Mouse (Mus musculus): ENCODE measurements around the gene Gtpbp6. TPM values are rescaled to one million over a fixed set of nuclear protein-coding genes. Genes with fewer than 3 reads are reported as not detected.
A peak's percentile ranks its signal among the peaks of the same experiment; 100 is the strongest.

Gtpbp6 gene
- polyA plus RNA-seq, 2 experiments, result 30.2 to 152 TPM

- Histone ChIP-seq H3K9me3 (ENCODE audit: control insufficient read depth, low read length) (no peaks in the 10 kb centered on the region), H3K4me3 (replicated peaks; ENCODE audit: low read length) (peak overlapping the region; percentile 84), H3K27ac (replicated peaks; ENCODE audit: low read depth, low read length) (peak overlapping the region; percentile 98), H3K27me3 (ENCODE audit: control insufficient read depth, insufficient read depth, low read length) (no peaks in the 10 kb centered on the region), H3K9ac (ENCODE audit: low read depth, low read length, severe bottlenecking) (peak overlapping the region; percentile 84), H3K4me2 (replicated peaks; ENCODE audit: low read depth, low read length, severe bottlenecking) (peak overlapping the region; percentile 82), H3K4me1 (ENCODE audit: control insufficient read depth, insufficient read depth, low read length) (peaks cover 14% of the 10 kb centered on the region), H3K36me3 (ENCODE audit: control insufficient read depth, insufficient read depth, low read length) (peaks cover 43% of the 10 kb centered on the region)
- 1% methylated on average over 7 of the region's 7 CpGs for WGBS
- ATAC-seq (ENCODE audit: low FRiP score, low read depth), result no peak
- no peak for TF ChIP-seq POLR2A (IDR thresholded peaks at IDR 0.05; ENCODE audit: borderline replicate concordance, extremely low read depth, insufficient read depth, insufficient read length)
- DNase-seq (ENCODE audit: low spot score), result no peak
Measured at GRCm38 (mm10) chr5:110108305-110108628, 270 bp upstream of the Gtpbp6 start.

- ATAC-seq (ENCODE audit: low FRiP score, low read depth) (peak; percentile 59; the same call in 1 of the 2 replicates), DNase-seq (ENCODE audit: low spot score) (peak; percentile 74)
- Histone ChIP-seq H3K4me2 (replicated peaks; ENCODE audit: low read depth, low read length, severe bottlenecking) (peak overlapping the region; percentile 82), H3K4me3 (replicated peaks; ENCODE audit: low read length) (peak overlapping the region; percentile 84), H3K9me3 (ENCODE audit: control insufficient read depth, low read length) (no peaks in the 10 kb centered on the region), H3K9ac (ENCODE audit: low read depth, low read length, severe bottlenecking) (peak overlapping the region; percentile 84), H3K27ac (replicated peaks; ENCODE audit: low read depth, low read length) (peak overlapping the region; percentile 98), H3K4me1 (ENCODE audit: control insufficient read depth, insufficient read depth, low read length) (peaks cover 16% of the 10 kb centered on the region), H3K36me3 (ENCODE audit: control insufficient read depth, insufficient read depth, low read length) (peaks cover 40% of the 10 kb centered on the region), H3K27me3 (ENCODE audit: control insufficient read depth, insufficient read depth, low read length) (no peaks in the 10 kb centered on the region)
- TF ChIP-seq POLR2A (IDR thresholded peaks at IDR 0.05; ENCODE audit: borderline replicate concordance, extremely low read depth, insufficient read depth, insufficient read length), result no peak
- 21% methylated on average over 26 of the region's 41 CpGs for WGBS
Measured at GRCm38 (mm10) chr5:110106901-110107564, 964 bp downstream of the Gtpbp6 start.

DNA sequence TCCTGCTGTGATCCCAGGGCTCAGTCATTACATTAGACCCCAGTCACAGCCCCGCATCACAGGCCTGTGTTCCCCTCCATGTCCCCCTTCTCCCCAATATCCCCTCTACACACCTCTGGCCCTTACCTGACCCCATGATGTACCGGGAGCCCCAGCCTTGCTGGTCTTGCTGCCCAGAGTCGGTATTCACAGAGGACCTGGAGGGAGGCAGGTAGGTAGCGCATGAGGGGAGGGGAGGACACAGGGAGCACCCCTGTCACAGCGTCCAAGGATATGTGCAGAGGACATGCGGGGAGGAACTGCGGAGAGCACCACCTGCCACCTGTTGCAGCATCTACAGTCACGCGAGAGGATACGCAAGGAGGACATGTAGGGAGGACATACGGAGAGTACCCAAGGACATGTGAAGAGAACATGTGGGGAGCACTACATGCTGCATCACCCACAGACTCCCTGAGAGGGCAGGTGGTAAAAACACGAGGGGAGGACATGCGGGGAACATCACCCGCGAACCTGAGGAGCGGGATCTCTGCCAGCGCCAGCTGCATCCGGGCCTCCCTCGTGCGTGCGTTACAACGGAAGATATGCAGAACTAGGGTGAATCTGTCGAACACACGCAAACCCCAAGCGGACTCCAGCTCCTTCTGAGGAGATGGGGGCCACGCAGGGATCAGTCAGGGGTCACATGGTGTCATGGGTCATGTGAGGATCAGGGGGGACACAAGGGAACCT is 1.7 kb downstream of the Gtpbp6 start:
- no peak for ATAC-seq (ENCODE audit: low FRiP score, low read depth)
- peak overlapping the region; percentile 84; the same call in 1 of the 2 replicates for H3K9ac ChIP-seq (ENCODE audit: low read depth, low read length, severe bottlenecking)

DNA sequence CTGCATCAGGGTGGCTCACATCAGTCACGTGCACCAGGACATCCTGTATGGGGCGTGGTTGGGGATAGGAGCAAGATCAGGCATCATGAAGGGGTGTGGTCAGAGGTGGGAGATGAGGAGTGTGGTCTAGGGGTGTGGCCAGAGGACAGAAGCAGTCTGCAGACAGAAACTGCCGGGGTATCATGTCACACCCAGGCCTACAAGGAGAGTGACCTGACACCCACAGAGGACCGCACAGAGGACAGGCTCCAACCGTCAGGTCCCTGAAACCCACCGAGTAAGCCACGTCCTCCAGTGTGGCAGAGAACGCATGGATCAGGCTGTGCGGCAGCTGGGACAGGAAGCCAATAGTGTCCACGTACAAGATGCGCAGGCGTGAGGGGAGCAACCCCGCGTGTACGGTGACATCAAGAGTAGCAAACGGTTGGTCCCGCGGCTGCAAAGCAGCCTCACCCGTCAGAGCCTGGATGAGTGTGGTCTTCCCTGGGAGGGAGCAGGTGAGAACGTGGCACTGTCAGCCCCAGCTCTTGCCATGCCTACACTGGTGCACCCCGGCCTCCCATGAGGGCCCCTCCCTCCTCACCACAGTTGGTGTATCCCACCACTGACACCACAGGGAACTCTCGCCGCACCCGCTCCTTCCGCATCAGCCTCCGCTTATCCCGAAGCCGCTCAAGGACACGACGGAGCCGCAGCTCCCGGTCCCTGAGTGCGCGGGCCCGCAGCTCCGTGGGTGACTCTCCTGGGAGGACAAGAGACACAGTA is 3.2 kb downstream of the Gtpbp6 start:
- Histone ChIP-seq H3K9ac (ENCODE audit: low read depth, low read length, severe bottlenecking) (no peak overlapping the region), H3K4me3 (replicated peaks; ENCODE audit: low read length) (no peak overlapping the region), H3K9me3 (ENCODE audit: control insufficient read depth, low read length) (no peaks in the 10 kb centered on the region), H3K4me1 (ENCODE audit: control insufficient read depth, insufficient read depth, low read length) (peaks cover 22% of the 10 kb centered on the region), H3K4me2 (replicated peaks; ENCODE audit: low read depth, low read length, severe bottlenecking) (no peak overlapping the region), H3K27me3 (ENCODE audit: control insufficient read depth, insufficient read depth, low read length) (no peaks in the 10 kb centered on the region), H3K27ac (replicated peaks; ENCODE audit: low read depth, low read length) (no peak overlapping the region), H3K36me3 (ENCODE audit: control insufficient read depth, insufficient read depth, low read length) (peaks cover 40% of the 10 kb centered on the region)
- no peak for TF ChIP-seq POLR2A (IDR thresholded peaks at IDR 0.05; ENCODE audit: borderline replicate concordance, extremely low read depth, insufficient read depth, insufficient read length)
- 94% methylated on average over 36 of the region's 36 CpGs for WGBS
- DNase-seq (ENCODE audit: low spot score) (no peak), ATAC-seq (ENCODE audit: low FRiP score, low read depth) (no peak)

More for the DNA sequence above, 1.7 kb downstream of the Gtpbp6 start:
- Histone ChIP-seq H3K36me3 (ENCODE audit: control insufficient read depth, insufficient read depth, low read length) (peaks cover 40% of the 10 kb centered on the region), H3K9me3 (ENCODE audit: control insufficient read depth, low read length) (no peaks in the 10 kb centered on the region), H3K4me3 (replicated peaks; ENCODE audit: low read length) (peak overlapping the region; percentile 84), H3K4me1 (ENCODE audit: control insufficient read depth, insufficient read depth, low read length) (peaks cover 22% of the 10 kb centered on the region), H3K27ac (replicated peaks; ENCODE audit: low read depth, low read length) (no peak overlapping the region), H3K27me3 (ENCODE audit: control insufficient read depth, insufficient read depth, low read length) (no peaks in the 10 kb centered on the region), H3K4me2 (replicated peaks; ENCODE audit: low read depth, low read length, severe bottlenecking) (peak overlapping the region; percentile 82)
- DNase-seq (ENCODE audit: low spot score), result no peak
- TF ChIP-seq POLR2A (IDR thresholded peaks at IDR 0.05; ENCODE audit: borderline replicate concordance, extremely low read depth, insufficient read depth, insufficient read length), result no peak
- WGBS, result 94% methylated on average over 26 of the region's 26 CpGs

DNA sequence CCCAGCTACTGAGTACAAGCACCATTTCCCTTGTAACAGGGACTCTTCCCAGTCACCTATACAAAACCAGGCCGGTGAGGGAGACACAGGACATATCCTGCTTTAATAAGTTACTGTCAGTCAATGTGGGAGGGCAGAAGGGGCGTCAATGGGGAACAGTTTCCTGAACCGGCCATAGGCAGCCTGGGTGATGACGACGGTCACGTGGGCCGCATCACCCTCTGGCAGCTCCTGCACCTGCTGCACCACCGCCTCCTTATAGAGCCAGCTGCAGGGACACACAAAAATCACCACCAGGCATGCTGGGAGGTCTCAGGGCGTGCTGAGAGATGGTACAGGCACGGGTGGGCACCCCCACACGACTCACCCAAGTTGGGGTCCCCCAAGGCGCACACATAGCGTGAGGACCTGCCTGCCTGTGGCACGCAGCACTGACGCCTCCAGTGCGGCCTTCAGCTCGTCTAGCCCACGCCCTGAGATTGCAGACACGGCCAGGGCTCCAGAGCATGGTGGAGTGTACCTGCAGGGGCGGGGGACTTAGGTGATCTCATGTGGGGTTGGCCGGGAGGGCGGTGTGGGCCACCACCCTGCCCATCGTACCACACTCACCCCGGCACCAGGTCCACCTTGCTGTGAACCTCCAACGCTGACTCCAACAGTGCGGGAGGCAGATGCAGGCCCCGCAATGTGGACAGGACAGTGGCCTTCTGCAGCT is 3.9 kb downstream of the Gtpbp6 start:
- peaks cover 22% of the 10 kb centered on the region for H3K4me1 ChIP-seq (ENCODE audit: control insufficient read depth, insufficient read depth, low read length)
- 97% methylated on average over 27 of the region's 27 CpGs for WGBS
- no peak overlapping the region for H3K4me3 ChIP-seq (replicated peaks; ENCODE audit: low read length)
- H3K9ac ChIP-seq (ENCODE audit: low read depth, low read length, severe bottlenecking), result no peak overlapping the region
- no peaks in the 10 kb centered on the region for H3K9me3 ChIP-seq (ENCODE audit: control insufficient read depth, low read length)
- H3K4me2 ChIP-seq (replicated peaks; ENCODE audit: low read depth, low read length, severe bottlenecking), result no peak overlapping the region
- ATAC-seq (ENCODE audit: low FRiP score, low read depth) (no peak), DNase-seq (ENCODE audit: low spot score) (no peak)
- H3K27ac ChIP-seq (replicated peaks; ENCODE audit: low read depth, low read length), result no peak overlapping the region
- no peak for TF ChIP-seq POLR2A (IDR thresholded peaks at IDR 0.05; ENCODE audit: borderline replicate concordance, extremely low read depth, insufficient read depth, insufficient read length)
- H3K36me3 ChIP-seq (ENCODE audit: control insufficient read depth, insufficient read depth, low read length), result peaks cover 40% of the 10 kb centered on the region
- no peaks in the 10 kb centered on the region for H3K27me3 ChIP-seq (ENCODE audit: control insufficient read depth, insufficient read depth, low read length)

All from limb, embryonic 14.5 days (tissue).